Mouse (Mus musculus) midbrain, embryonic 14.5 days (tissue): ENCODE results near the gene 1700020D05Rik. TPM values are rescaled to one million over a fixed set of nuclear protein-coding genes. Genes with fewer than 3 reads are reported as not detected.
A peak's percentile ranks its signal among the peaks of the same experiment; 100 is the strongest.

Experiments
- ATAC-seq: fragments of 200-750 bp; cut with Nextera tagmentation; 2 replicates; pipeline ENCODE4 v1.8.0; 2017; ENCODE audit warnings: moderate number of reproducible peaks, moderate library complexity; ENCODE audit not compliant: low FRiP score, low TSS enrichment
- DNase-seq: peaks from one replicate; pipeline ENCODE4 v3.0.0-alpha.2; 2015
- H3K27ac ChIP-seq: fragments of 300-500 bp; sonication (generic); replicated peaks from 2 replicates; pipeline ENCODE4 v1.5.1; 2014; ENCODE audit warnings: mild to moderate bottlenecking, low read depth, low read length, moderate library complexity
- H3K27me3 ChIP-seq: fragments of 300-500 bp; sonication (generic); 2 replicates; pipeline ENCODE4 v1.6.1; 2014; ENCODE audit warnings: low read length, control low read depth, mixed read lengths; ENCODE audit not compliant: control insufficient read depth, insufficient read depth
- H3K36me3 ChIP-seq: fragments of 300-500 bp; sonication (generic); 2 replicates; pipeline ENCODE4 v1.6.1; 2014; ENCODE audit warnings: low read length, control low read depth; ENCODE audit not compliant: control insufficient read depth, insufficient read depth
- H3K4me1 ChIP-seq: fragments of 300-500 bp; sonication (generic); 2 replicates; pipeline ENCODE4 v1.6.1; 2014; ENCODE audit warnings: mild to moderate bottlenecking, antibody characterized with exemption, low read length, control low read depth; ENCODE audit not compliant: control insufficient read depth, insufficient read depth
- H3K4me2 ChIP-seq: fragments of 300-500 bp; sonication (generic); 2 replicates; pipeline ENCODE4 v1.6.1; 2014; ENCODE audit warnings: mild to moderate bottlenecking, low read length, moderate library complexity
- H3K4me3 ChIP-seq: fragments of 300-500 bp; sonication (generic); replicated peaks from 2 replicates; pipeline ENCODE4 v1.5.1; 2014; ENCODE audit warnings: low read depth, low read length
- H3K9ac ChIP-seq: fragments of 300-500 bp; sonication (generic); replicated peaks from 2 replicates; pipeline ENCODE4 v1.6.1; 2014; ENCODE audit warnings: mild to moderate bottlenecking, low read length, moderate library complexity
- H3K9me3 ChIP-seq: fragments of 300-500 bp; sonication (generic); 2 replicates; pipeline ENCODE4 v1.6.1; 2016; ENCODE audit warnings: low read length, control low read depth, mixed read lengths; ENCODE audit not compliant: control insufficient read depth
- WGBS: fragments of 180-500 bp; shearing (Covaris S2); extraction: QIAGEN DNeasy Blood & Tissue Kit; methylation state at CpG from one replicate; pipeline ENCODE4 v1.1.7; 2014; 5-methylcytosine and 5-hydroxymethylcytosine counted together
- polyA plus RNA-seq: library from polyadenylated mRNA; unstranded; fragments of >200 nt; fragmentation: Nextera tagmentation; extraction: Ambion mirVana; gene quantifications from 2 replicates; pipeline ENCODE4 v1.2.1, GENCODE M21; 2014

Gene 1700020D05Rik
- polyA plus RNA-seq, 1 experiment from 2014 or later = 0.36 TPM

- H3K4me2 ChIP-seq = peak overlapping the region; percentile 98
- H3K9ac ChIP-seq = peak overlapping the region; percentile 91
- ATAC-seq (no peak), DNase-seq (no peak)
- H3K27me3 ChIP-seq = peaks cover 4% of the 10 kb centered on the region
- WGBS = 58% methylated on average over 8 of the region's 8 CpGs
- H3K27ac ChIP-seq = no peak overlapping the region
- 0 out of 2 replicates have a peak, but pooled peaks cover 3% of the 10 kb centered on the region for H3K36me3 ChIP-seq
- H3K4me1 ChIP-seq = peaks cover 33% of the 10 kb centered on the region
- H3K4me3 ChIP-seq = peak overlapping the region; percentile 85
- H3K9me3 ChIP-seq = no peaks in the 10 kb centered on the region
These were observed 48.0 kb downstream of the 1700020D05Rik start for GRCm38 (mm10) chr19:5455568-5455967.

- 83% methylated on average over 12 of the region's 12 CpGs for WGBS
- Histone ChIP-seq H3K27me3 (peaks cover 10% of the 10 kb centered on the region), H3K4me3 (0 out of 2 replicates have a peak overlapping the region, but pooled peaks have one; percentile 85), H3K4me1 (peaks cover 31% of the 10 kb centered on the region), H3K4me2 (peak overlapping the region; percentile 98), H3K27ac (no peak overlapping the region), H3K9ac (peak overlapping the region; percentile 4; the same call in 1 of the 2 replicates), H3K9me3 (no peaks in the 10 kb centered on the region), H3K36me3 (0 out of 2 replicates have a peak, but pooled peaks cover 3% of the 10 kb centered on the region)
- DNase-seq = no peak
- no peak for ATAC-seq
These were observed 48.5 kb downstream of the 1700020D05Rik start for GRCm38 (mm10) chr19:5455037-5455436.

Other genes starting within 250 kb of the 1700020D05Rik start
- gene Pacs1, start 230.7 kb downstream of the 1700020D05Rik start, polyA plus RNA-seq = 42.4 and 48.4 TPM in 2 replicates
- 291 and 365 TPM in 2 replicates for gene Sf3b2, start 208.3 kb downstream of the 1700020D05Rik start, polyA plus RNA-seq
- gene Gal3st3, start 205.5 kb downstream of the 1700020D05Rik start, polyA plus RNA-seq = 29.0 and 35.5 TPM in 2 replicates
- gene Catsper1, start 168.0 kb downstream of the 1700020D05Rik start, polyA plus RNA-seq = not detected in 2 replicates
- gene Cst6, start 154.2 kb downstream of the 1700020D05Rik start, polyA plus RNA-seq = 7.7 and 8.4 TPM in 2 replicates
- gene Eif1ad, start 137.0 kb downstream of the 1700020D05Rik start, polyA plus RNA-seq = 36.4 and 36.6 TPM in 2 replicates
- gene Banf1, start 136.6 kb downstream of the 1700020D05Rik start, polyA plus RNA-seq = 330 and 375 TPM in 2 replicates
- 57.1 and 61.1 TPM in 2 replicates for gene Sart1, start 115.1 kb downstream of the 1700020D05Rik start, polyA plus RNA-seq
- 0.12 TPM in 1 of 2 replicates, not detected in the other for gene Tsga10ip, start 101.3 kb downstream of the 1700020D05Rik start, polyA plus RNA-seq
- gene Drap1, start 78.8 kb downstream of the 1700020D05Rik start, polyA plus RNA-seq = 225 and 299 TPM in 2 replicates
- 53.7 and 65.2 TPM in 2 replicates for gene AI837181, start 78.6 kb downstream of the 1700020D05Rik start, polyA plus RNA-seq
- not detected in 2 replicates for gene Fosl1, start 56.2 kb downstream of the 1700020D05Rik start, polyA plus RNA-seq
- 7.6 and 9.1 TPM in 2 replicates for gene Ccdc85b, start 45.9 kb downstream of the 1700020D05Rik start, polyA plus RNA-seq
- gene Fibp, start 43.2 kb downstream of the 1700020D05Rik start, polyA plus RNA-seq = 169 and 199 TPM in 2 replicates
- gene Ctsw, start 35.3 kb downstream of the 1700020D05Rik start, polyA plus RNA-seq = 4.3 and 4.9 TPM in 2 replicates
- gene Efemp2, start 29.8 kb downstream of the 1700020D05Rik start, polyA plus RNA-seq = 18.0 and 28.7 TPM in 2 replicates
- gene Mus81, start 15.4 kb downstream of the 1700020D05Rik start, polyA plus RNA-seq = 43.4 and 49.3 TPM in 2 replicates
- gene Cfl1, start 13.3 kb downstream of the 1700020D05Rik start, polyA plus RNA-seq = 4,021 and 4,124 TPM in 2 replicates
- gene Snx32, start 6.8 kb upstream of the 1700020D05Rik start, polyA plus RNA-seq = 89.8 and 98.4 TPM in 2 replicates
- gene Ovol1, start 56.9 kb upstream of the 1700020D05Rik start, polyA plus RNA-seq = not detected in 2 replicates
- gene Ap5b1, start 64.2 kb upstream of the 1700020D05Rik start, polyA plus RNA-seq = 1.6 and 2.8 TPM in 2 replicates
- gene Rnaseh2c, start 98.1 kb upstream of the 1700020D05Rik start, polyA plus RNA-seq = 46.8 and 58.8 TPM in 2 replicates
- 49.5 and 58.3 TPM in 2 replicates for gene Kat5, start 106.5 kb upstream of the 1700020D05Rik start, polyA plus RNA-seq
- 30.0 and 30.2 TPM in 2 replicates for gene Rela, start 133.7 kb upstream of the 1700020D05Rik start, polyA plus RNA-seq
- gene Sipa1, start 159.9 kb upstream of the 1700020D05Rik start, polyA plus RNA-seq = 8.1 and 11.5 TPM in 2 replicates
- 6.8 and 12.1 TPM in 2 replicates for gene Map3k11, start 185.0 kb upstream of the 1700020D05Rik start, polyA plus RNA-seq
- gene Pcnx3, start 185.1 kb upstream of the 1700020D05Rik start, polyA plus RNA-seq = 33.6 and 34.4 TPM in 2 replicates
- gene Kcnk7, start 200.6 kb upstream of the 1700020D05Rik start, polyA plus RNA-seq = 0.21 and 0.28 TPM in 2 replicates
- 12.4 and 14.3 TPM in 2 replicates for gene Ehbp1l1, start 222.5 kb upstream of the 1700020D05Rik start, polyA plus RNA-seq
- 154 and 169 TPM in 2 replicates for gene Fam89b, start 225.9 kb upstream of the 1700020D05Rik start, polyA plus RNA-seq
- gene Ltbp3, start 237.1 kb upstream of the 1700020D05Rik start, polyA plus RNA-seq = 10.1 and 10.5 TPM in 2 replicates